Mouse (Mus musculus) stomach, postnatal 0 days (tissue): ENCODE measurements at regions not wholly inside any gene's neighbourhood (a gene's known extent, or its start where the extent isn't known, plus 50 kb on each side); places are given as distances from the start of the nearest gene placed in this dataset.

Experiments
- ATAC-seq: fragments of 200-750 bp; cut with Nextera tagmentation; 2 replicates; pipeline ENCODE4 v1.8.0; 2017; ENCODE audit not compliant: low FRiP score, low TSS enrichment
- DNase-seq: peaks from one replicate; pipeline ENCODE4 v3.0.0-alpha.2; 2016; ENCODE audit warnings: low spot score
- H3K27ac ChIP-seq: fragments of 300-500 bp; sonication (generic); replicated peaks from 2 replicates; pipeline ENCODE4 v1.5.1; 2014; ENCODE audit warnings: mild to moderate bottlenecking, control low read depth
- H3K27me3 ChIP-seq: fragments of 300-500 bp; sonication (generic); 2 replicates; pipeline ENCODE4 v1.6.1; 2014; ENCODE audit warnings: low read length; ENCODE audit not compliant: control insufficient read depth, insufficient read depth
- H3K36me3 ChIP-seq: fragments of 300-500 bp; sonication (generic); 2 replicates; pipeline ENCODE4 v1.6.1; 2014; ENCODE audit warnings: low read length, mixed read lengths; ENCODE audit not compliant: control insufficient read depth, insufficient read depth
- H3K4me1 ChIP-seq: fragments of 300-500 bp; sonication (generic); replicated peaks from 2 replicates; pipeline ENCODE4 v1.6.1; 2014; ENCODE audit warnings: antibody characterized with exemption; ENCODE audit not compliant: control insufficient read depth, insufficient read depth
- H3K4me2 ChIP-seq: fragments of 300-500 bp; sonication (generic); replicated peaks from 2 replicates; pipeline ENCODE4 v1.6.1; 2014; ENCODE audit warnings: low read depth, mild to moderate bottlenecking, control low read depth, moderate library complexity
- H3K4me3 ChIP-seq: fragments of 300-500 bp; sonication (generic); 2 replicates; pipeline ENCODE4 v1.5.1; 2014; ENCODE audit warnings: low read depth, low read length, control low read depth
- H3K9ac ChIP-seq: fragments of 300-500 bp; sonication (generic); 2 replicates; pipeline ENCODE4 v1.6.1; 2014; ENCODE audit warnings: mild to moderate bottlenecking, low read length, control low read depth, mixed read lengths
- H3K9me3 ChIP-seq: fragments of 300-500 bp; sonication (generic); 2 replicates; pipeline ENCODE4 v1.6.1; 2016; ENCODE audit warnings: low read length; ENCODE audit not compliant: control insufficient read depth
- CTCF ChIP-seq: IDR thresholded peaks from 2 replicates; pipeline ENCODE4 v1.5.1; 2016; ENCODE audit warnings: antibody characterized with exemption, low read depth, mild to moderate bottlenecking, moderate library complexity
- EP300 ChIP-seq: optimal IDR thresholded peaks from 2 replicates; pipeline ENCODE3; 2016; ENCODE audit warnings: antibody characterized with exemption
- WGBS: fragments of 180-500 bp; shearing (Covaris S2); extraction: QIAGEN DNeasy Blood & Tissue Kit; methylation state at CpG from one replicate; pipeline ENCODE4 v1.1.7; 2014; 5-methylcytosine and 5-hydroxymethylcytosine counted together

- DNase-seq (no peak), ATAC-seq (no peak)
- H3K9me3 ChIP-seq = no peaks in the 10 kb centered on the region
- no peaks in the 10 kb centered on the region for H3K36me3 ChIP-seq
- H3K4me2 ChIP-seq = no peak overlapping the region
- no peak overlapping the region for H3K9ac ChIP-seq
- H3K4me3 ChIP-seq = no peak overlapping the region
- H3K4me1 ChIP-seq = no peaks in the 10 kb centered on the region
- H3K27me3 ChIP-seq = no peaks in the 10 kb centered on the region
- TF ChIP-seq EP300 = no peak
- TF ChIP-seq CTCF = no peak
- 52% methylated on average over 7 of the region's 7 CpGs for WGBS
- H3K27ac ChIP-seq = no peak overlapping the region
Observed at GRCm38 (mm10) chrX:42332906-42333305, 156.6 kb upstream of the Tex13c2 start.

DNA sequence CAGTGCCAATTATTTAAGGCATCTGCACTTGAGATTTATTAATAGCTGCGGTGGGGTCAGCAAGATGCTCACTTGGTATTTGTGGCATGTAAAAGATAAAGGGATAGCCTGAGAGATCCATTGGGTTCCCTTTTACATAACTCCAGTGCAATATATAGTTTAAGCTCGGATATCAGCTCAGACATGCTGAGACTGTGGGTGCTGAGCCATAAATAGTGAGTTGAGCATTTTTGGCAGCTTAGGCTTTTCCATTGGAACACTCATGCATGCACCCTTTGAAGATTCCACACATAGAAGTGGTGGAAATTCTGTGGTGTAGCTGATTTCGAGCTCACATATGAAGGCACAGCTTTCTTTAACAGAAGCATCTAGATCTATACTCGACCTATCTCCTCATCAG is 155.9 kb upstream of the Tex13c2 start:
- 57% methylated on average over 4 of the region's 4 CpGs for WGBS
- TF ChIP-seq CTCF = no peak
- DNase-seq (no peak), ATAC-seq (no peak)
- no peak overlapping the region for H3K27ac ChIP-seq
- H3K4me1 ChIP-seq = no peaks in the 10 kb centered on the region
- no peak overlapping the region for H3K9ac ChIP-seq
- H3K4me3 ChIP-seq = no peak overlapping the region
- no peaks in the 10 kb centered on the region for H3K27me3 ChIP-seq
- H3K36me3 ChIP-seq = no peaks in the 10 kb centered on the region
- H3K4me2 ChIP-seq = no peak overlapping the region
- no peaks in the 10 kb centered on the region for H3K9me3 ChIP-seq

- H3K9me3 ChIP-seq = no peaks in the 10 kb centered on the region
- TF ChIP-seq CTCF (peak; percentile 16), EP300 (no peak)
- ATAC-seq (no peak), DNase-seq (no peak)
- no peak overlapping the region for H3K4me3 ChIP-seq
- H3K27ac ChIP-seq = no peak overlapping the region
- H3K9ac ChIP-seq = no peak overlapping the region
- H3K27me3 ChIP-seq = no peaks in the 10 kb centered on the region
- no peaks in the 10 kb centered on the region for H3K4me1 ChIP-seq
- H3K36me3 ChIP-seq = no peaks in the 10 kb centered on the region
- WGBS = 82% methylated on average over 2 of the region's 2 CpGs
- H3K4me2 ChIP-seq = no peak overlapping the region
Observed at GRCm38 (mm10) chrX:42334794-42335193, 154.7 kb upstream of the Tex13c2 start.

DNA sequence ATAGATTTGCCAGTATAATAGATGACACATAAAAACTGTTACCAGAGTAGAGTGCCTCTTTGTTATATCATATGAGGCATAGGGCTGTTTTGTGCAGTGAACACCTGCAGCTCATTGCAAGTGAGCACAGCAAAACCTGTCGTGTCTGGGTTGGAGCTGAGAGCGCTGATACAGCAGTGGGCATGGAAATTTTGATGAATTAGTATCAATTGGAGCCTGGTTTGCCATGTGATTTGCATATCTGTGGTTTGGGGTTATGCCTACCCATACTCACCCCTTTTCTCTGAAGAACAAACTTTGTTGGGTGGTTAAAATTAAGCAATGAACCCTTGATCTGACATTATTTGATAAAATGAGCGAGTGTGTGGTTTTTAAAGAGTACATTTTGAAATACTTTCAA is 152.7 kb upstream of the Tex13c2 start:
- TF ChIP-seq EP300 (no peak), CTCF (no peak)
- no peaks in the 10 kb centered on the region for H3K9me3 ChIP-seq
- no peaks in the 10 kb centered on the region for H3K36me3 ChIP-seq
- H3K4me3 ChIP-seq = no peak overlapping the region
- no peak overlapping the region for H3K9ac ChIP-seq
- H3K27ac ChIP-seq = no peak overlapping the region
- no peaks in the 10 kb centered on the region for H3K4me1 ChIP-seq
- H3K4me2 ChIP-seq = no peak overlapping the region
- no peak for DNase-seq
- WGBS = 94% methylated on average over 3 of the region's 3 CpGs
- H3K27me3 ChIP-seq = no peaks in the 10 kb centered on the region
- ATAC-seq = no peak

- H3K4me3 ChIP-seq = no peak overlapping the region
- DNase-seq (no peak), ATAC-seq (no peak)
- H3K4me1 ChIP-seq = no peaks in the 10 kb centered on the region
- no peaks in the 10 kb centered on the region for H3K9me3 ChIP-seq
- H3K27ac ChIP-seq = no peak overlapping the region
- no peaks in the 10 kb centered on the region for H3K36me3 ChIP-seq
- TF ChIP-seq CTCF (no peak), EP300 (no peak)
- H3K4me2 ChIP-seq = no peak overlapping the region
- 45% methylated on average over 7 of the region's 7 CpGs for WGBS
- no peak overlapping the region for H3K9ac ChIP-seq
- no peaks in the 10 kb centered on the region for H3K27me3 ChIP-seq
Observed at GRCm38 (mm10) chrX:42342362-42342761, 147.1 kb upstream of the Tex13c2 start.

DNA sequence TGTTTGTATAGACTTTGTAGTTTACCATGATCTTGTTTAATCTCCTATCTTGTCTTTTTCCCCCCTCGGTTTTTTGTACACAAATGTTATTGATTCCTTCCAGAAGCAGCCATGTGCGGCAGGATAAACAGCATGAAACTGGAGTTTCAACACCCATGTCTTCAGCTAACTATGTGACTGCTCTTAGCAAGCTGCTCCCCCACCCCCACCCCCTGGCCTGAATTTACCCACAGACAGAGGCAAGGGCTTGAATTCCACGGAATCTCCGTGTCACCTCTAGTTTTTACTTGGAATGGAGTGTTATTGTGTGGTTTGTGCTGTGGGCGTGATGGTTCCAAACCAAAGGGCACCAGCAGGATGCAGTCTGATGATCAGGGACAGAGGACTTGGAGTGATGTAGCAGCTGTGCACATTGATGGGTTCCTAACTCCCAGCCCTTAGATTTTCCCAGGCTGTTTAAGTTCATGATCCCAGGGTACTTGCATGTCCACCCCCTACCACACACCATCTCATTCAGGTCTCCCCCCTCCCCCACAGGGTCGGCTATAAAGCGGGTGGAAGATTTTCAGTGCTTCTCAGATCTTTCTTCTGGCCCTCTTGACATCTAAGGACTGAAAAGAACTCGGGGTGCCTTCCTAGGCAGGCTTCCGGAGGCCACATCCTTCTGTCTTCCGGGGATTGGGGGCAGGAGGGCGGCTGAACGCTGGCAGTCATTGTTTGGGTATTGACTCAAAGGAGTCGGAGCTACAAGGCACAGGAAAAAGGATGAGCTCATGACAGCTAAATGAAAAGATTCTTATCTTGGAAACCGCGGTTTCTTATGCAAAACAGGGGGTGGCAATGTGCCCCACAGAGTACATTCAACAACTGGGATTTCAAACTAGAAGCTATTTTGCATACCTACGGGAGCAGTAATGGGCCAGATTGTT is 146.3 kb upstream of the Tex13c2 start:
- Histone ChIP-seq H3K36me3 (no peaks in the 10 kb centered on the region), H3K4me2 (no peak overlapping the region), H3K9ac (no peak overlapping the region), H3K4me3 (no peak overlapping the region), H3K9me3 (no peaks in the 10 kb centered on the region), H3K4me1 (no peaks in the 10 kb centered on the region), H3K27ac (no peak overlapping the region), H3K27me3 (no peaks in the 10 kb centered on the region)
- TF ChIP-seq CTCF = no peak
- TF ChIP-seq EP300 = no peak
- ATAC-seq (no peak), DNase-seq (no peak)
- 22% methylated on average over 16 of the region's 16 CpGs for WGBS
